Mouse (Mus musculus): Measurements from ENCODE around the gene Ggta1. TPM values are rescaled to one million over a fixed set of nuclear protein-coding genes. Genes with fewer than 3 reads are reported as not detected.
"Not testable (repeated sequence)": the region's sequence is repeated elsewhere in the genome, so short reads cannot be mapped to it uniquely, and the experiment has no call there.

Gene Ggta1
- total RNA-seq, 2 experiments from 2014 or later: 9.4 to 9.8 TPM

DNA sequence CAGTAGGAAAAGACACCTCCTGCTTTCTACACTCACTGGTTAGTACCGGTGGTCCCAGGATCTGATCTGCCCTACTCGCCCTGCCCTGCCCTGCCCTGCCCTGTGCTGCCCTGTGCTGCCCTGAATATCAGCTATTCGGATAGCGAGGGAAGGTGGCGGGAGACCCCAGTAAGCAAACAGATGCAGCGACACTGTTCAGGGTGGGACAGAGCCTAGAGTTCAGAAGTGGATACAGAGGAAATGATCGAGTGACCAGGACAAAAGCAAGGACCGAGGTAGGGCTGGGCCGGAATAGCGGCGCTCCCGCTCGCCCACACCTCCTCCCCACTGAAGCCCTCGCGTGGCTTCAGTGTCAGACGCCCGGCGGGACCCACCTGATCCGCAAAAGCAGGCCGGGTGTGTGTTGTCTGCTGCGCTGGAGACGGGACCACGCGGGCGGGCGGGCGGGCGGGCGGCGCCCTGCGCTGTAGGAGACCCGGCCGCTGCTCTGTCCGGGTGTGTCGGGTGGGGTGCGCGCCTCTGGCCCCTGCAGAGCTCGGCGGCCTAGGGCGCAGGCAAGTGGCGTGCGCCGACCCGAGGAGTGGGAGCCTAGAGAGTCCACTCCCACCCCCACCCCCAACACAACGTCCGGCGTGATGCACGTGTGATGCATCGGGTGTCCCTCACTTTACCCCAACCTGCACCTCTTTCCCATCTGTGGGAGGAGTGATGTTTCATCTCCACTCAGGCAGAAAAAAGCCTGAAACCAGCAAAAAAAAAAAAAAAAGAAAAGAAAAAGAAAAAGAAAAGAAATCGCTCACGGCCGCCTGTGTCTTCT is 852 bp downstream of the Ggta1 start:
- peak in 1 of 2 experiments; percentile 26 for DNase-seq (ENCODE audit: low spot score in 2 of 2)

- no peak for DNase-seq (ENCODE audit: low spot score in 2 of 2)
These were observed 1.7 kb downstream of the Ggta1 start for GRCm38 (mm10) chr2:35461131-35461947.

- DNase-seq (ENCODE audit: low spot score in 2 of 2): no peak
These were observed 2.6 kb downstream of the Ggta1 start for GRCm38 (mm10) chr2:35460378-35460880.

DNA sequence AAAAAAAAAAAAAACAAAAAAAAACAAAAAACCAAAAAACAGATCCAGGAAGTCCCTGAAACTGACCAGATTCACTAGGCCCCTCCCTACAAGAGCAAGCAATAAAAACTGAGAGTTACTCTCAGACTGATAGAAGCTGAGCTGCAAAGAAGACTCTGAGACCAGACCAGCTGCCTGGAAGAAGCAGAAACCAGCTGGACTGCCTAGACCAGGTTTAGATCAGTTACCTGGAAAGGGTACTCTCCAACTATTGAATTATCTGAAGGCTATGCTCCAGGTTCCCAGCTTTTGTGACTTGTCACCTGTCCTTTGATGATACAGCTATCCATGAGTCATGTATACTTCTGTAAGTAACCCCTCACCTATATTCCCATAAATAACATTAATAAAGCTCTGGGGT is 3.7 kb downstream of the Ggta1 start:
- DNase-seq (ENCODE audit: low spot score in 2 of 2): no peak

- no peak for DNase-seq (ENCODE audit: low spot score in 2 of 2)
These were observed 4.6 kb downstream of the Ggta1 start for GRCm38 (mm10) chr2:35458421-35458820.

GRCm38 (mm10) chr2:35453736-35454135 is 9.3 kb downstream of the Ggta1 start:
- no peak for DNase-seq (ENCODE audit: low spot score in 2 of 2)

DNA sequence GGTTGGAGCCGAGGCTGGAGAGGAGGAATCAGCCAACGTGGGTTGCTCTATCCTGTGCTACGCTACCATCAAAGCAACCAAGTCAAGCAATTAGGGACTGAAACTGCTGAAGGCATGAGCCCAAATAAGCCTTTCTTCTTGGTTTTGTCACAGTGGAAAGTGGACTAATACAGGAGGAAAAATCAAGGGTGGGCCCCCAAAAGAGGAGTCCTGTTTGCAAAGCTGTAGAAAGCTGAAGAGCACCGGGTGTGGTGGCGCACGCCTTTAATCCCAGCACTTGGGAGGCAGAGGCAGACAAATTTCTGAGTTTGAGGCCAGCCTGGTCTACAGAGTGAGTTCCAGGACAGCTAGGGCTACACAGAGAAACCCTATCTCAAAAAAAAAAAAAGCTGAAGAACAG is 10.3 kb downstream of the Ggta1 start:
- not testable (repeated sequence) for DNase-seq (ENCODE audit: low spot score in 2 of 2)

GRCm38 (mm10) chr2:35451484-35452050 is 11.5 kb downstream of the Ggta1 start:
- no peak for DNase-seq (ENCODE audit: low spot score in 2 of 2)

DNA sequence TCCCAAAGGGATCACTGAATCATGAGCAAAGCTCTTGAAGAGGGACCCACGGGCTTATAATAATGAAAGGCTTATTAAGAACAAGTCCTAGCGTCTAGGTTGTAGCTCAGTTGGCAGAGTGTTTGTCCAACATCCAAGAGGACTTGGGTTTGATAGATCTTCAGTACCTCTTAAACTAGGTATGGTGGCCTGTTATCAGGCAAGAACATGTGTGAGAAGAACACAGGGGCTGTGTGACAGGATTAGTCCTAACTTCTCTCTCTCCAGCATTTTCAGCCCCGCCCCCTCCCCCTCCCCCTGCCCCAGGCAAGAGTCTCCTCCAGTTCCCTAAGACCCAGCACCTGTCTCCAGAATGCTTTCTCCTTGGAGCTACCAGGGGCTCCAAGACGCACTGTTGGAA is 12.2 kb downstream of the Ggta1 start:
- DNase-seq (ENCODE audit: low spot score in 2 of 2): no peak

GRCm38 (mm10) chr2:35449687-35450622 is 13.1 kb downstream of the Ggta1 start:
- DNase-seq (ENCODE audit: low spot score in 2 of 2): peak in 1 of 2 experiments; percentile 15

DNA sequence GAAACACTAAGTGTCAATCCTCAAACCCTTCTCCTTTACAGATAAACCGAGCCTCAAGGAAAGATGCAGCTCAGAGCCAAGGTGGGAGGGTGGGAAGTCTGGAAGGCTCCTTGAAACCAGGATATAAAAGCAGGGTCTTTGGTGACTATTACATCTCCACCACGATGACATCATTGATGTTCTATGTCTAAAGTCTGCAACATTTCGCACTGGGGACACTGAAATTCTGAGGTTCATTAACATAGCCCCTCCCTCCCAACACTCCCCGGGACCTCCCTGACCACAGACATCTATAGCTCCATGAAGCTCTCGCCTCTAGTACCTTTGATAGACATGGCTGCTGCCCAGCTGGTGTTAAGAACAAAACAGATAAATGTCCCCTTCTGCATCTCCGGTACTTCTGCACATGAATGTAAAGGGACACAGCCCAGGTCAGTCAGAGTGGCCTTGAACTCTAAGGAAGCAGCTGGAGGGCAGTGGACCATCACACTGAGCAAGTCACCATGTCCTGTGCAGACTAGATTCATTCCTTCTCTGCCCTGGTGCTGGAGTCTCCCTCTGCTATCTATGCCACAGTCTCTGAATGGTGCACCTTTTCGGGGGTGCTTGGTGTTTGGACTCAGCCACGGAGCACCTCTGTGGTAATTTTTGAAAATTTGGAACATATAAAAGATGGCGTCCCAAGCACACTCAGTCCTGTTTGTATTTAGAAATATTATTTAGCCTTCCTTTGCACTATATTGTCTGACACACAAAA is 13.9 kb downstream of the Ggta1 start:
- peak in 1 of 2 experiments; percentile 15 for DNase-seq (ENCODE audit: low spot score in 2 of 2)

DNA sequence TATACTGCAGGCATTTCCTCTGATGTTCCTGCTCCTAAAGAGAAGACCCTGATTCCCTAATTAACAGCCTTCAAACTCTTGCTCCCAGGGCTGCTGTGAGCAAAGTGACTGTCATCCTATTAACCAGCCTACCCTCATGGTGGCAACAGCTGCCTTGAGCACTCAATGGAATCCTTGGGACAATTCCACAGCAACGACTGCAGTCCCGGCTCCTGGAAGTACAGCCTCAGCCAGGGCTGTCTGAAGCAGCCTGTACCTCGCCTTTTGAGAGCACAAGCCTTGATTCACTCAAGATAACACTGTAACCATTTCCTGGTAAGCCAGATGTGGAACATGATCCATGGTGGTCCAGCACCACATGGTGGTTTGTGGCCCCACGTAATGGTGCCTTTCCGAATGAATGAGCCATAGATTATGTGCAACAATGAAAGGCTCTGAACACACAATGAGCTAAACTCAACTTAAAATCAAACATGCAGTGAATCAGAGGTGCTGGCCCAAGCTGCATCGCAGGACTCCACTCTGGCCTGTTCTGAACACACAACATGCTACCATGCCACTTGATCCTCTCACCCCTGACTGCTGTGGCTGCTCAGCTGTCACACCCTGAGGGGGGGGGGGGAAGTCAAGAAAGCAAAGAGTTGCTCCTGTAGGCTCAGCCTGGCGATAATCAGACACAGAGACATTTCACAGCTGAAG is 14.7 kb downstream of the Ggta1 start:
- DNase-seq (ENCODE audit: low spot score in 2 of 2): no peak

GRCm38 (mm10) chr2:35447453-35447852 is 15.6 kb downstream of the Ggta1 start:
- no peak for DNase-seq (ENCODE audit: low spot score in 2 of 2)

GRCm38 (mm10) chr2:35446798-35447197 is 16.2 kb downstream of the Ggta1 start:
- DNase-seq (ENCODE audit: low spot score in 2 of 2): no peak

DNA sequence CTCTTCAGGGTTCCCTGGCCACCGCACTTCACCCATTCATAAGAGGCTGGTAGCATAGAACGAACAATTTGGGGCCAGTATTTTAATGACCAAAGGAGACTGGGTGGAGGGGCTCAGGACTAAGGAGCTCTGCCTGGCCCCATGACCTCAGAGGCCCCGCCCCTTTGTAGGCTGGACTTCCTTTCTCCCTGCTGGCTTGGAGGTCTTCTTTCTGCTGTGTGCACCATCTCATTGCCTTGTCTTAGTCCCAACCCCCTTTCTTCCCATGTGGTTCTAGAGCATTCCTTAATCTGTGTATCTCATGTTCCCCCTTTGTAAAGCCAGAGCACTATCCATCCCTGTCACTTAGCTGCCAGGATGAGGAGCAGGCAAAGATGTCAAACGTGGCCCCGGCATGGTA is 16.7 kb downstream of the Ggta1 start:
- DNase-seq (ENCODE audit: low spot score in 2 of 2): no peak

- no peak for DNase-seq (ENCODE audit: low spot score in 2 of 2)
These were observed 17.4 kb downstream of the Ggta1 start for GRCm38 (mm10) chr2:35445610-35446009.

DNA sequence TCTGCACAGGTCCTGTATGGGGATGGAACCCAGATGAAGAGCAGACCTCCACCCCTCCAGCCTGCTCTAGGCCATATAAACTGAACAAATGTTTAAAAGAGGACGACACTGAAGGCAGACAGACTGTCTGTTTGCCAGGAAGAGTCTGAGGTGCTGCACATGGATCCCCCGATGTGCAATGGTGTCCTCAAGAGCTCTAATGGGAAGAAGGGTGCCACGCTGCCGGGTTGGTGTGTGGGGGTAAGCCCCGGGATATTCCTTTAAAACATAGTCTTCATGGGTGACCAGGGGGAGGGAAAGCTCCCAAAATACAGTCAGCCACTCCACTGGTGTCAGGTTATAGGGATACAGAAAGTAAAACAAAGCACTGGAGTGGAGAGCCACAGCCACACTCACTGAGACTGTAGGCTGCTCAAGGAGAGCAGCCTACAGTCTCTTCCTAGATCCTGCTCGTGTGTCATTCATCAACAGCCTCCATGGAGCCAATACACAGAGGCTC is 18.2 kb downstream of the Ggta1 start:
- DNase-seq (ENCODE audit: low spot score in 2 of 2): no peak

- no peak for DNase-seq (ENCODE audit: low spot score in 2 of 2)
These were observed 18.9 kb downstream of the Ggta1 start for GRCm38 (mm10) chr2:35443981-35444763.
